Mouse (Mus musculus) lung, postnatal 25 days (tissue): ENCODE data around the gene Arl10.

Experiments used
- DNase-seq: peaks from one replicate; pipeline ENCODE4 v3.0.0; 2022; ENCODE audit warnings: low spot score

Gene Arl10

DNA sequence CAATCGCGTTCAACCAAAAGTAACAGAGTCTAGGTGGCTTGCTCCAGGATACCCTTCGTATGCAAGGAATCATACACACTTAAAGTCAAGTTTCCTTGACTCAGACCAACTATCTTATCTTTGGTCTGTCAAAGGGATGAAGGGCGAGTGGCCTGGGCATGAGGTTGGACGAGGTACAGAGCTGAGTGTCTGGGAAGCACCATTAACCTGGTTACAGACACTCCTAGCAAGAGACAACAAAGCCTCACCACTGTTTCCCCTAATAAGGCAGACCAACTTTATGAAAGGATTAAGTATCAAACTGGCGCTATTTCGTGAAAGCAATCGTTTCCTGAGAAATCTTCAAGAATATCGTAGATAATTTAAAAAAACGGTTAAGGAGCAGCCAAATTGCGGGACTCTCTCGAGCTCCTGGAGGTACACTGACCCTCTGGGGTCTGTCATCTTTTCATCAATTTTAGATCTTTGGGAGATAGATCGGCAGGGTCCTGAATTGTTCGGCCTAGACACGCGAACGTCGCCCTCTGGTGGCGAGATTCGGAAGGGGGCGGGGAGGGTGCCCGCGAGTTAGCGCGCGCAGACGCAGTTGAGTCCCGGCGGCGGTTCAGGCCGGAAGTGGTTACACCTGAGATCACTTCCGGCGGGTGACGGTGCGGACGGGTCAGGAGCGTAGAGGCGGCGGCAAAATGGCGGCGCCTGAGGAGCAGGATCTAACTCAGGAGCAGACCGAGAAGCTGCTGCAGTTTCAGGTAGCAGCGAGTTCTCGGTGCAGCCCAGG lies 46.5 kb downstream of the Arl10 start, which contains the start of gene Faf2:
Faf2 (plus strand) TSS at position 630 of the 778 bp plus-strand sequence.
- peak; percentile 97 for DNase-seq

DNA sequence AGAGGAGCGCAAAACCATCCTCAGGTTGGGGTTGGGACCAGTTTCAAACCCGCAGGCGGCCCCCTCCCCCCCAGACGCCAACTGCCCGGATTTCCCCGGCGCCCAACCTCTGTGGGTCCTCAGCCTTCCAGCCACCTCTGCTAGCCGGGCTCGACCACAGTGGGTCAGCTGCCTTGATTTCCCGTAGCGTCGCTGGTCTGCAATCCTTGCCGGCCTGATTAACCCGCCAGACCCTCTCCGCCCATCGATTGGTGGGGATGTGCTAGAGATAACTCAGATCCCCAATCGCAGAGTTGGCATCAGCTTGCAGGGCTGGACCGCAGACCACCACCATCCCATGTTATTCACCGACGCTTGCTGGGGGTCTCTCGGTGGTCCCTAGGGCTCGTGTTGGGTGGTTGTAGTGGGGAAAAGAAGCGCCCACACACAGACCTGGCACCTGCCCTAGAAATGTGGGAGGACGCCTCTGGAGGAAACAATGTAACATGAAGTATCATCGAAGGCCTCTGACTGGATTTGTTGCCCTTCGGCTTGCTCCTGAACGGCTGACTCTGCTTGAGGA lies 47.2 kb downstream of the Arl10 start:
- no peak for DNase-seq

DNA sequence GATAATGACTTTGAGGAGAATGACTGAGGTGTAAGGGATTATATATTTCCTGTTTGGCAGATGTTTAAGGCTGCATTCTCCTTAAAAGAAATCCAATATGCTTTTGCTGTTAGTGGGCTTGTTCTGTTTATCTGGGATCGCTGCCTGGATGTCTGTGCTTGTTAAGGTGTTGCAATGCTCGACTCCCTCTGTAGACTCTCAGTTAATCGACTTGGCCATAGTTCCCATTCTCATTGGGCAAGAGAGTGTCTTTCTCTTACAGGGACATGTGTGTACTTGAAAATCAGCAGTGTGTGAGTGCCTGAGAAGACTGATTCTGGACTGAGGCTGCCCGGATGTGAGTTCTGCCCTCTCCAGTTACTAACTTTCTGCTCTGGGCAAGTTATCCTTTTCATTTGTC lies 54.3 kb downstream of the Arl10 start:
- peak; percentile 83 for DNase-seq
